Mouse (Mus musculus): ENCODE data around the gene Ptov1. TPM values are rescaled to one million over a fixed set of nuclear protein-coding genes. Genes with fewer than 3 reads are reported as not detected.
A peak's percentile ranks its signal among the peaks of the same experiment; 100 is the strongest.

The Ptov1 gene
- 359 and 377 TPM in 2 replicates for polyA plus RNA-seq (2012; rRNA removed)

GRCm38 (mm10) chr7:44869697-44870528 lies at the start of gene Ptov1:
TSS of gene Ptov1 (minus strand) at chr7:44869788.
- TF ChIP-seq POLR2A (IDR thresholded peaks at IDR 0.05; ENCODE audit: extremely low read depth, insufficient read depth, low read length) (peak; percentile 82), CTCF (IDR thresholded peaks at IDR 0.05; ENCODE audit: extremely low read depth, insufficient read depth, low read length) (no peak)
- peaks cover 6% of the 10 kb centered on the region for H3K4me1 ChIP-seq (ENCODE audit: control insufficient read depth, insufficient read depth, low read length)
- peak within 1 kb of the TSS; percentile 94 for H3K27ac ChIP-seq (ENCODE audit: insufficient read depth, low read length)
- H3K4me3 ChIP-seq (ENCODE audit: insufficient read depth, low read length), result peak within 1 kb of the TSS; percentile 5

- TF ChIP-seq POLR2A (IDR thresholded peaks at IDR 0.05; ENCODE audit: extremely low read depth, insufficient read depth, low read length) (no peak), CTCF (IDR thresholded peaks at IDR 0.05; ENCODE audit: extremely low read depth, insufficient read depth, low read length) (no peak)
- no peak overlapping the region for H3K27ac ChIP-seq (ENCODE audit: insufficient read depth, low read length)
Observed at GRCm38 (mm10) chr7:44919127-44919526, 49.5 kb upstream of the Ptov1 start.

GRCm38 (mm10) chr7:44918219-44918618 lies 48.6 kb upstream of the Ptov1 start:
- peaks cover 11% of the 10 kb centered on the region for H3K4me1 ChIP-seq (ENCODE audit: control insufficient read depth, insufficient read depth, low read length)
- H3K4me3 ChIP-seq (ENCODE audit: insufficient read depth, low read length), result no peak overlapping the region
- no peak for TF ChIP-seq CTCF (IDR thresholded peaks at IDR 0.05; ENCODE audit: extremely low read depth, insufficient read depth, low read length)
- TF ChIP-seq POLR2A (IDR thresholded peaks at IDR 0.05; ENCODE audit: extremely low read depth, insufficient read depth, low read length), result no peak
- H3K27ac ChIP-seq (ENCODE audit: insufficient read depth, low read length), result peak overlapping the region; percentile 8; the same call in 1 of the 2 replicates

More at GRCm38 (mm10) chr7:44919127-44919526, 49.5 kb upstream of the Ptov1 start:
- Histone ChIP-seq H3K4me1 (ENCODE audit: control insufficient read depth, insufficient read depth, low read length) (peaks cover 11% of the 10 kb centered on the region), H3K4me3 (ENCODE audit: insufficient read depth, low read length) (no peak overlapping the region)

GRCm38 (mm10) chr7:44916881-44917280 lies 47.3 kb upstream of the Ptov1 start:
- Histone ChIP-seq H3K4me3 (ENCODE audit: insufficient read depth, low read length) (no peak overlapping the region), H3K4me1 (ENCODE audit: control insufficient read depth, insufficient read depth, low read length) (peaks cover 11% of the 10 kb centered on the region), H3K27ac (ENCODE audit: insufficient read depth, low read length) (peak overlapping the region; percentile 72; the same call in 1 of the 2 replicates)
- TF ChIP-seq POLR2A (IDR thresholded peaks at IDR 0.05; ENCODE audit: extremely low read depth, insufficient read depth, low read length) (no peak), CTCF (IDR thresholded peaks at IDR 0.05; ENCODE audit: extremely low read depth, insufficient read depth, low read length) (no peak)

GRCm38 (mm10) chr7:44916191-44916590 lies 46.6 kb upstream of the Ptov1 start:
- H3K27ac ChIP-seq (ENCODE audit: insufficient read depth, low read length), result no peak overlapping the region
- no peak for TF ChIP-seq CTCF (IDR thresholded peaks at IDR 0.05; ENCODE audit: extremely low read depth, insufficient read depth, low read length)
- TF ChIP-seq POLR2A (IDR thresholded peaks at IDR 0.05; ENCODE audit: extremely low read depth, insufficient read depth, low read length), result no peak

GRCm38 (mm10) chr7:44915314-44915713 lies 45.7 kb upstream of the Ptov1 start:
- Histone ChIP-seq H3K4me1 (ENCODE audit: control insufficient read depth, insufficient read depth, low read length) (peaks cover 11% of the 10 kb centered on the region), H3K27ac (ENCODE audit: insufficient read depth, low read length) (no peak overlapping the region), H3K4me3 (ENCODE audit: insufficient read depth, low read length) (no peak overlapping the region)
- TF ChIP-seq POLR2A (IDR thresholded peaks at IDR 0.05; ENCODE audit: extremely low read depth, insufficient read depth, low read length) (no peak), CTCF (IDR thresholded peaks at IDR 0.05; ENCODE audit: extremely low read depth, insufficient read depth, low read length) (no peak)

More at GRCm38 (mm10) chr7:44916191-44916590, 46.6 kb upstream of the Ptov1 start:
- Histone ChIP-seq H3K4me1 (ENCODE audit: control insufficient read depth, insufficient read depth, low read length) (peaks cover 11% of the 10 kb centered on the region), H3K4me3 (ENCODE audit: insufficient read depth, low read length) (no peak overlapping the region)

GRCm38 (mm10) chr7:44914396-44914795 lies 44.8 kb upstream of the Ptov1 start:
- TF ChIP-seq CTCF (IDR thresholded peaks at IDR 0.05; ENCODE audit: extremely low read depth, insufficient read depth, low read length) (no peak), POLR2A (IDR thresholded peaks at IDR 0.05; ENCODE audit: extremely low read depth, insufficient read depth, low read length) (no peak)
- Histone ChIP-seq H3K4me3 (ENCODE audit: insufficient read depth, low read length) (no peak overlapping the region), H3K4me1 (ENCODE audit: control insufficient read depth, insufficient read depth, low read length) (peaks cover 11% of the 10 kb centered on the region), H3K27ac (ENCODE audit: insufficient read depth, low read length) (no peak overlapping the region)

GRCm38 (mm10) chr7:44908706-44909476 lies 39.3 kb upstream of the Ptov1 start:
- TF ChIP-seq CTCF (IDR thresholded peaks at IDR 0.05; ENCODE audit: extremely low read depth, insufficient read depth, low read length) (no peak), POLR2A (IDR thresholded peaks at IDR 0.05; ENCODE audit: extremely low read depth, insufficient read depth, low read length) (no peak)
- Histone ChIP-seq H3K4me1 (ENCODE audit: control insufficient read depth, insufficient read depth, low read length) (peaks cover 3% of the 10 kb centered on the region), H3K4me3 (ENCODE audit: insufficient read depth, low read length) (no peak overlapping the region), H3K27ac (ENCODE audit: insufficient read depth, low read length) (no peak overlapping the region)

GRCm38 (mm10) chr7:44905430-44905829 lies 35.8 kb upstream of the Ptov1 start:
- Histone ChIP-seq H3K4me3 (ENCODE audit: insufficient read depth, low read length) (no peak overlapping the region), H3K27ac (ENCODE audit: insufficient read depth, low read length) (peak overlapping the region; percentile 10; the same call in 1 of the 2 replicates), H3K4me1 (ENCODE audit: control insufficient read depth, insufficient read depth, low read length) (peaks cover 6% of the 10 kb centered on the region)
- TF ChIP-seq POLR2A (IDR thresholded peaks at IDR 0.05; ENCODE audit: extremely low read depth, insufficient read depth, low read length) (0 out of 2 replicates have a peak, but pooled peaks have one; percentile 14), CTCF (IDR thresholded peaks at IDR 0.05; ENCODE audit: extremely low read depth, insufficient read depth, low read length) (no peak)
